Mouse (Mus musculus): ENCODE results near the gene Timp4.
A peak's percentile ranks its signal among the peaks of the same experiment; 100 is the strongest.
"Not testable (repeated sequence)": the region's sequence is repeated elsewhere in the genome, so short reads cannot be mapped to it uniquely, and the experiment has no call there.

The Timp4 gene

GRCm38 (mm10) chr6:115251531-115251985 is 447 bp downstream of the Timp4 start:
- no peak for DNase-seq (ENCODE audit: low spot score)

DNA sequence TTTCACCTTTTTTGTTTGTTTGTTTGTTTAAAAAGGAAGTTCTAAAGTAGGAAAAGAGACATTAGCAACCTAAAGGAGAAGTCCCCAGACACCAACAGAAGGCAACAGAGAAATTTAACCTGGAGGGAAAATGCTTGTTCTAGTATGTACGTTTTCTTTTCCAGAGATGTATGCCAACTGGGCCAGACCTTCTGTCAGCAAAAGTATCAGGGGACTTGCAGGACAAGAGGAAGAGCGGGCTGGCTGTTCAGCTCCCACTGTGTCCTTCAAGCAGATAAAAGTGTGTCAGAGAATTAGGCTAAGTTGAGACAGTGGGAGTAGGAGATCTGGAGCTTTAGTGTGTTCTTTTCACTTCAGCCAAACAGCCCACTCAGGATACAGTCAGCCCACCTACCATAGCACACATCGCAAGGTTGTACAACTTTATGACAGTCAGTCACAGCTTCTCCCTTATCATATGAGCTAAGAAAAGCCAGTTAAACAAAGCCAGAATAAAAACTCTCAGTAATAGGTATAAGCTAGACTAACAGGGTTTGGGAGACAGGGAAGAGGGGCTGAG is 6.4 kb downstream of the Timp4 start:
- DNase-seq (ENCODE audit: low spot score) = no peak

GRCm38 (mm10) chr6:115244222-115244621 is 7.8 kb downstream of the Timp4 start:
- DNase-seq (ENCODE audit: low spot score) = no peak

DNA sequence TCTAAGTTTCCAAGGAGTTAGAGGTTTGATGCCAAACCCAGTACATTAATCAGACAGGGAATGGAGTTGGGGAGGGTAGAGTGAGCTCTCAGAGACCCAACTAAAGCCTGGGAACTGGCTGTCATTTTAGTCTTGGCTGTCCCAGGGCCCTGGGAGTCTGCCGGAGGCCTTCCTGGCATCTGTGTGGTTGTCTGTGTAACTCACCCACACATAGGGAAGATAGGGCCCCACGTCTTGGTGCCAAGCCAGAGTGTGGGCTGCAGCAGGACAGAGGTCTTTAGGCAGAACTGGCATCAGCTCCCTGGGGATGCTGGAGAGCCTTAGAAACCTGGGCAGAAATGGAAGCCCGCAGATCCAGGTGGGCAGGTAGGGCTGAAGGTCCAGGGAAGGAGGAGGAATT is 10.1 kb downstream of the Timp4 start:
- DNase-seq (ENCODE audit: low spot score) = no peak

DNA sequence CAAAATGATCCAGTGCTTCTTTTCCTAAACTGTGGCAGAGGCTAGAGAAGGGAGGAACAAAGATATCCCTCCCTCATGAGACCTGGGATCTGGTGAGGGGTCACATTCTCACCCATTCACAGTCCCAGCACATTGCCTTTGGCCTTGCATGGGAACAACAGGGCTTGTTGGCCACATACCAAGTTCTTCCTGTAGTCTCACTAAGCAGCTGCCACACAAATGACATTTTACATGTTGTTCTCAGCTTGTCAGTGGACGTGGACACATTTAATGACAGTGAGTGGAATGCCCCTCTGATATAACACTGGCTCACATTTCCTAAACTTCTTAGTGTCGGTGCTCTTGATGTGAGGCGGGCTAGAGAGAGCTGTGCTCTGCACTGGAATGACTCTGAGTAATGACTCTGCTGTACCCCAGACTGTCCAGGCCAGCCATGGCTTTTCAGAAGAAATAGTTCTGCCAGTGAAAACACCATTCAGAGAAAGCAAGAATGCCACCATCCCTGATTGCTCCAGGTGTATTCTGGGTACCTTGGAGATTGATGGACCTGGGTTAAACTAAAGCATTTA is 10.8 kb downstream of the Timp4 start:
- DNase-seq (ENCODE audit: low spot score) = no peak

GRCm38 (mm10) chr6:115240431-115240830 is 11.6 kb downstream of the Timp4 start:
- DNase-seq (ENCODE audit: low spot score) = not testable (repeated sequence)

GRCm38 (mm10) chr6:115239335-115239734 is 12.7 kb downstream of the Timp4 start:
- DNase-seq (ENCODE audit: low spot score) = no peak

DNA sequence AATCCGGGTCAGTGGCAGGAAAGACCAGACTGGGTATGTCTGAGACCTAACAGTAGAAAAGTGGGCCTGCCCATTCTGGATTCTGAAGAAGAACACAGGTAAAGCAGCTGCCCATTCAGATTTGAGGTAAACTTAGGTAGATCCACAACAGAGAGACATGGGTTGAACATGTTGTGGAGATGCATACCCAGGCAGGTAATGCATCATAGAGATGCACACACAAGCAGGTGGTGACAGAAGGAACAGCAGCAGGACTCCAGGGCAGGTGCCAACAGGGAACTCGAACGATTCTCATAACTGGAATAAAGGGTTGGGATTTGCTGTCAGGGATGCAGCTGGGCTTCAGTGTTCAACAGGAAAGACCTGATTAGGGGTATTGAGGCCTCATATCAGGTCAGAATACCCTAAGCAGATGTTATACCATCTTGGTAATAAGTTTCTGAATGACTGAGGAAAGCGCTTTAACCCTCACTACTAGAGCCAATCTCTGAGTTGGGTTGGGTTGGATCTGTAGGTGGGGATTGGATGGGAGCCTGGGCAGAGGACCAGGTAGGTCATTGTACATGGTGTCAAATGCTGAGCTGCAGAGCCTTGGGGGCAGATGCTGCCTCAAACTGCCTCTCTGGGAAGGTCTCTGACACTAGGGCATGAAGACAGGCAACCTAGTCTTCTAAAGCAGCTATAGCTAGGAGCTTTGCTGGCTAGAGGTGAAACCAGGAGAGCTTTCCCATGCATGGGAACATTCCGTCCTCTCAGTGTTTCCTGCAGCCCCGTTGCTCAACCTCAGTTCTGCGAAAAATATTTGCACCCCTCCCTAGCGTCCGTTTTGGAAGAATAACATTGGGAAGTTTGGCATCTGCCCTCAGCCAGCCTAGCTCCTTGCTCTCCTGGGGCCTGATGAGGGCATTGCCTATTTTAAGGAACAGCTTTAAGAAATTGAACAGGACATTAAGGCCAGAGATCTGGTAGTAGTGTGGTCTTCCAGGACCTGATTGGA is 13.7 kb downstream of the Timp4 start:
- peak; percentile 48 for DNase-seq (ENCODE audit: low spot score)

DNA sequence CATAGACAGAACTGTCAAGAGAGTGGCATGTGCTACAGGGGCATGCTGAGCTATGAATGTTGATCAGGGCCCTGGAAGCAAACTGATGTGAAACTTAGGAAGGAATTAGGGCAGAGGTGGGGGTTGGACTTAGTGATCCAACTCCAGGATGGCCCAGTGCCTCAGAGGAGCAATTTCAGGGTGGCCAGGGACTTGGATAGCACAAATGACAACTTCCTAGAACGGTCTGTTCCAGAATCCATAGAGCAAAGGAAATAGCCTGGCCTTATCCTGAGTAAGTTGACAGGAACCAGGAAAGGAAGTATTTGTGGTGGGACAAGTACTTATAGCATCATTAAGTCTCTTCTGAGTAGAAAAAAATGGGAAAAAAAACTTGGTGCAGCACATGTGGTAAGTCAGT is 19.4 kb downstream of the Timp4 start:
- DNase-seq (ENCODE audit: low spot score) = no peak

GRCm38 (mm10) chr6:115231836-115232235 is 20.2 kb downstream of the Timp4 start:
- DNase-seq (ENCODE audit: low spot score) = no peak

DNA sequence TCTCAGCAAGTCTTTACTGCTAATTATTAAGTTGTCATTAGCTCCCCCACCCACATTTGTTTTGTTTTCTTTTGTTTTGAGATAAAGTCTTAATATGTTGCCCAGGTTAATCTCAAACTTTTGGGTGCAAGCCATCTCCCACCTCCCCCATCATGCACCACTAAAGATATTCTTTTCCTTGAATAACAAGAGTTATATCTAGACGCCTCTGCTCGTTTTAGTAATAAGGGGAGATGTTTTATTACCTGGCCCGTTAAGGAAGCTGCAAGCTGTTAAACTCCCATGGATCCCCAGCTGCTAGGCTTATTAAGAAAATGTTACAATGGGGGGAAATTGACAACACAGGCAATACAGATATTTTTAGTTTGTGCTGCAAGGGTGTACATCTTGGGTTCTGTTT is 21.4 kb downstream of the Timp4 start:
- no peak for DNase-seq (ENCODE audit: low spot score)

DNA sequence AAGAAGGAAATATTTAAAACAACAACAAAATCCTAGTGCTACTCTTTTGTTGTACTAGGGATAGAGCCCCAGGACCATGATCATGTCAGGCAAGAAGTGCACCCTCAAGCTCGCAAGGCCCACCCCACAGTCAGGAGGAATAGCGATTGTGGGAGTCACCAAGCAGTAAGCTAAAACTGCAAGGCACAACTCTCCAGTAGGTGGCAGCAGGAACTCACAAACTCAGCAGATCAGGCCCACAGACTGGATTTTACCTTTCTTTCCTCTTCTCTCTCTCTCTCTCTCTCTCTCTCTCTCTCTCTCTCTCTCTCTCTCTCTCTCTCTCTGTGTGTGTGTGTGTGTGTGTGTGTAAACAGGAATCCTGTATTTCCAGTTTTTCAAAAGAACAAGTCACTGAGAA is 24.5 kb downstream of the Timp4 start:
- DNase-seq (ENCODE audit: low spot score) = peak; percentile 80

DNA sequence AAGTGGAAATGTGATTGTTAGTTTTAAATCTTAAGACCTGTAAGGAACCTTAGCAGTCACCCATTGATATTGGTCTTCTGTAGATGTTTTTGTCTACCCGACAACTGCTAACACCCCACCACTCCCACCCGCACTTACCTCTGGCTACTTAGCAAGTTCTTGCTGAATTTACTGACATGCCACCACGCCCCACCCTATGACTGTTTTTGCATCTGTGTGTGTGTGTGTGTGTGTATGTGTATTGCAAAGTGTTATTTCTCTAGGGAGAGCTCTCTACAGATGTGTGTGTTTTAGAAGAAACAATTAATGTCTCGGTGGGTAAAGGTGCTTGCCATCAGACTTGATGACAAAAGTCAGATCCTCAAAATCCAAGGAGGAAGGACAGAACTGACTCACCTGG is 25.0 kb downstream of the Timp4 start, which contains the start of gene Gm17482:
Gene Gm17482 (plus strand): TSS at position 301 of the 400 bp plus-strand sequence.
- no peak for DNase-seq (ENCODE audit: low spot score)

DNA sequence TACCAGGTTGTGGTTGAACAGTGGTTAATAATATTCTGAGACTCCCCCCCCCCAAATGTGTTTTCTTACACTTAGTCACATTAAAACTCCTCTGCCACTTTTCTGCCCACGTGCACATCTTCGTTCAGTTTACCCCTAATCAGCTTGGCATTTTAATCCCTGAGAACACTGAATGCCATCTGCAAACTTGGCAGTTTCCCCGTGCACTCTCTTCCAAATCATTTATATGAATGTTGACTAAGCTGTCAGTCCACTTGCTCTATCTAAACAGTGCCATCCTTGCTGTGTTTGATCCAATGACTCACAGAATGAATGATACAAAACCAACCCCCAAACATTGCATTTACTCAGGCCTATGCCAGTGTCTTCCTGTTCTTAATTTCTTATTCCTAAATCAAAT is 26.5 kb downstream of the Timp4 start:
- no peak for DNase-seq (ENCODE audit: low spot score)

DNA sequence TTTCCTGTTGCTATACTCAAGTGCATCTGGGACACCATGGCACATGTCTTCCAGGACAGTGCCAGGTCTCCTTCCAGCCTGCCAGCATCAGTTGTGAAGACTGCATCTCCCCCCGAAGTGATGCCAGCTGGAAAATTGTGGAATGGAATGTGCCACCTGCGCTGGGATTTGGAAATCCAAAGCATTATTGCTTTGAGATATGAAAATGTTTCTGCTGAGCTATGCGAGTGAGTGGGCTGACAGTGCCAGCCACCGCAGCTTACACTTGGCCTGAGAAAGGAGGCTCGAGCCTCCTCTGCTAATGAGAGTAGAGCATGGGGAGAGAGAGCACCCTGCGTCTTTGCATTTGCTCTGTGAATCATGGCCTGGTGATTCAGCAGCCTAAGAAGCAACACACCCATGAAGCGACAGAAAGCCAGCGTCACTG is 30.8 kb downstream of the Timp4 start:
- no peak for DNase-seq (ENCODE audit: low spot score)

GRCm38 (mm10) chr6:115213129-115213528 is 38.9 kb downstream of the Timp4 start:
- DNase-seq (ENCODE audit: low spot score) = no peak

GRCm38 (mm10) chr6:115212132-115212903 is 39.7 kb downstream of the Timp4 start:
- DNase-seq (ENCODE audit: low spot score) = peak; percentile 55

- DNase-seq (ENCODE audit: low spot score) = no peak
Observed at GRCm38 (mm10) chr6:115210820-115211219, 41.2 kb downstream of the Timp4 start.

- DNase-seq (ENCODE audit: low spot score) = no peak
Observed at GRCm38 (mm10) chr6:115210187-115210586, 41.8 kb downstream of the Timp4 start.

GRCm38 (mm10) chr6:115203029-115203428 is 49.0 kb downstream of the Timp4 start:
- DNase-seq (ENCODE audit: low spot score) = no peak

DNA sequence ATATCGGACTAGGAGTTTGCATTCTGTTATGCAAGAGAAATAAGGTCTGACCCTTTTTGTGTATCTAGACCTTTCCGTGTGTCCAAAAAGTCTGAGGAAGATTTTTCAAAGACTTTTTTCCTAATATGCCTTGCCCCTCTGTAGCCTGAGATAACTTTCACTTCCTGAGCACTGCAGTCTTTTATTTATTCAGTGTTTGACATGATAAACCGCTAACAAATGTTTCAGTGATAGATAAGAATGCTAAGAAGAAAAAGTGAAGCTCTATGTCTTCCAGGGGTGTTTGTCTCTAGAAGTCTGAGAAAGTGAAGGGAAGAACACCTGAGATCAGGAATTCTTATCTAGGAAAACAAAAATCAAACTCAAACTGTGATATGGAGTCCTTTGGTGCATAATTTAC is 51.3 kb downstream of the Timp4 start:
- DNase-seq (ENCODE audit: low spot score) = no peak
